Mouse (Mus musculus) embryonic facial prominence, embryonic 12.5 days (tissue): ENCODE data around the gene Ccdc116. TPM values are rescaled to one million over a fixed set of nuclear protein-coding genes. Genes with fewer than 3 reads are reported as not detected.

Experiments
- ATAC-seq: fragments of 200-750 bp; cut with Nextera tagmentation; 2 replicates; pipeline ENCODE4 v1.8.0; 2017; ENCODE audit not compliant: insufficient number of reproducible peaks, insufficient read depth, low FRiP score, low TSS enrichment
- H3K27ac ChIP-seq: fragments of 300-500 bp; sonication (generic); 2 replicates; pipeline ENCODE4 v1.5.1; 2016; ENCODE audit warnings: mild to moderate bottlenecking
- H3K27me3 ChIP-seq: fragments of 300-500 bp; sonication (generic); 2 replicates; pipeline ENCODE4 v1.6.1; 2016; ENCODE audit warnings: mild to moderate bottlenecking, moderate library complexity
- H3K36me3 ChIP-seq: fragments of 300-500 bp; sonication (generic); 2 replicates; pipeline ENCODE4 v1.6.1; 2016; ENCODE audit warnings: mild to moderate bottlenecking
- H3K4me1 ChIP-seq: fragments of 300-500 bp; sonication (generic); 2 replicates; pipeline ENCODE4 v1.6.1; 2016
- H3K4me2 ChIP-seq: fragments of 300-500 bp; sonication (generic); replicated peaks from 2 replicates; pipeline ENCODE4 v1.6.1; 2016; ENCODE audit warnings: mild to moderate bottlenecking, moderate library complexity
- H3K4me3 ChIP-seq: fragments of 300-500 bp; sonication (generic); 2 replicates; pipeline ENCODE4 v1.5.1; 2016; ENCODE audit warnings: mild to moderate bottlenecking
- H3K9ac ChIP-seq: fragments of 300-500 bp; sonication (generic); 2 replicates; pipeline ENCODE4 v1.6.1; 2016; ENCODE audit warnings: mild to moderate bottlenecking, moderate library complexity
- H3K9me3 ChIP-seq: fragments of 300-500 bp; sonication (generic); 2 replicates; pipeline ENCODE4 v1.6.1; 2016; ENCODE audit warnings: mild to moderate bottlenecking, moderate library complexity
- WGBS: fragments of 180-500 bp; shearing (Covaris S2); methylation state at CpG from one replicate; pipeline ENCODE4 v1.1.7; 2016; 5-methylcytosine and 5-hydroxymethylcytosine counted together
- polyA plus RNA-seq: library from polyadenylated mRNA; unstranded; fragments of >200 nt; fragmentation: Nextera tagmentation; extraction: Ambion mirVana; gene quantifications from 2 replicates; pipeline ENCODE4 v1.2.1, GENCODE M21; 2016

Gene Ccdc116
- polyA plus RNA-seq, 1 experiment from 2014 or later: 0.61 TPM

- Histone ChIP-seq H3K27ac (no peak overlapping the region), H3K4me2 (no peak overlapping the region), H3K27me3 (no peaks in the 10 kb centered on the region), H3K9ac (no peak overlapping the region), H3K4me3 (no peak overlapping the region), H3K36me3 (peaks cover 64% of the 10 kb centered on the region), H3K9me3 (no peaks in the 10 kb centered on the region), H3K4me1 (no peaks in the 10 kb centered on the region)
- WGBS: 91% methylated on average over 2 of the region's 2 CpGs
- ATAC-seq: no peak
These were observed 7.3 kb upstream of the Ccdc116 start for GRCm38 (mm10) chr16:17154346-17154745.

DNA sequence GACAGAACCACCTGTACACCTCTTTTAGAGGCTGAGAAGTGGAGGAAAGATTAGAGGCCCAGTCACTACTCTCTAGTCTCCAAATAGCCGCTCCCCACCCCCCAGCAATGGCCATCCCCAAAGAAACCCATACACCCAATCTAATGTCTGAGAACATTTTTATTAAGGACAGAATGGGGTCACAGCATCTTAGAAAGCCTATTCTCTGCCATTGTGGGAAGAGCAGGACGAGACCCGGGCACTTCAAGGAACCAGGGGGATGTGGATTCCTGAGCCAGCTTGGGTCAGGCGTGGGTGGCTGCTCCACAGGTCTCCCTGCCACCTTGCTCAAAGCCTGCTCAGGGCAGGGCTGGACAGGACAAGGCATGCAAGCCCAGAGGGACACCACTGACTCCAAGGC, 4.8 kb upstream of the Ccdc116 start:
- Histone ChIP-seq H3K4me1 (peaks cover 14% of the 10 kb centered on the region; the same call in 1 of the 2 replicates), H3K9ac (no peak overlapping the region), H3K4me2 (no peak overlapping the region), H3K36me3 (peaks cover 46% of the 10 kb centered on the region), H3K9me3 (no peaks in the 10 kb centered on the region), H3K27ac (no peak overlapping the region), H3K27me3 (peaks cover 12% of the 10 kb centered on the region; the same call in 1 of the 2 replicates), H3K4me3 (no peak overlapping the region)
- 90% methylated on average over 4 of the region's 4 CpGs for WGBS
- ATAC-seq: no peak

DNA sequence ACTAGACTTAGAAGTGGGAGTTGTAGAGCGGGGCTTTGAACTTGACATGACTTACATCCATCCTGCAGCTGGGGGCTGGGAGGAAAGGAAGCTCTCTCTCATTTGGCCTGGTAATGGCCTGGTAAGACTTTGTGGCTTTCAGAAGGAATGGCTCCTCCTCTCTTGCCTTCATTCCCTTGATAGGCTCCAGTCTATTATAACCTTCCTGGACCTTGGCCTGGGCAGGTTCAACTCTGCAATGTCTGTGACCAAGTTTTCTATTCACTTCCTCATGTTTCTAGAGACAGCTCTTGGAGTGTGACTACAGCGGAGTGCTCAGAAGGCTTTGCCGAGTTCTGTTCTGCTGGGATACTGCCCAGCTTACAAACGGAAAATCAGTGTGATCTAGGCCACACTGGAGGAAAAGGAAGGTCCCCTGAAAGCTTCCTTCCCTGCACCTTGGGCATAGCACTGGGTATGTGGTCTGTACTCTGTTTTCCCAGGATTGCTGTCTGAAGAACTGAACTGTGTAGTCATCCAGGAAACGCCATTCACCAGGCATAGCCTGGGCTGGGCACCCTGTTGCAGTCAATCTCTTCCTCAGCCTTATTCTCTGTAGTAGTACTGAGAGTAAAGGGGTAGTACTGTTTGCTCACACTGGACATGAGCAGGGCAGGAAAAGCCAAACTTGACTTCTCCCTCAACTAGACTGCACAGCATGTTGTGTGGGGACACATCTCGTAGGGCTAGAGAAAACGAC, 3.7 kb upstream of the Ccdc116 start:
- Histone ChIP-seq H3K9me3 (no peaks in the 10 kb centered on the region), H3K4me2 (no peak overlapping the region), H3K4me3 (no peak overlapping the region), H3K27me3 (peaks cover 12% of the 10 kb centered on the region; the same call in 1 of the 2 replicates), H3K27ac (no peak overlapping the region), H3K9ac (no peak overlapping the region), H3K4me1 (peaks cover 14% of the 10 kb centered on the region; the same call in 1 of the 2 replicates), H3K36me3 (peaks cover 41% of the 10 kb centered on the region)
- 82% methylated on average over 7 of the region's 7 CpGs for WGBS
- no peak for ATAC-seq

DNA sequence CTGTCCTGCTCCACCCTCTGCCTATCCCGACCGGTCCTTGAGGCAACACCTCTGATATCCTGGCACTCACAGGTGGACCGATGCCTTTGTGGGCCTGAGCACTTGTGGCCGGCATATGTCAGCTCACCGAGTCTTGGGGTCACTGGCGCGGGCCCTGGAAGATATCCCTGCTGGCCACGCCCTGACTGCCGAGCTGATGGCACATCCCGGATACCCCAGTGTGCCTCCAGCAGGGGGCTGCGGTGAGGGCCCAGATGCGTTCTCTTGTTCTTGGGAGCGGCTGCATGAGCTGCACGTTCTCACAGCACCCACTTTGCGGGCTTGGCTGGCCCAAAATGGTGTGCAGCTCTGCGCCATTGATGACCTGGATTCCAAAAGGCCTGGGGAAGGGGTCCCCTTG, 1.1 kb upstream of the Ccdc116 start:
- peak overlapping the region; percentile 53; the same call in 1 of the 2 replicates for H3K9ac ChIP-seq
- peak overlapping the region; percentile 60 for H3K4me3 ChIP-seq
- no peak for ATAC-seq
- peaks cover 14% of the 10 kb centered on the region; the same call in 1 of the 2 replicates for H3K4me1 ChIP-seq
- H3K4me2 ChIP-seq: peak overlapping the region; percentile 93
- no peak overlapping the region for H3K27ac ChIP-seq
- H3K9me3 ChIP-seq: no peaks in the 10 kb centered on the region
- H3K27me3 ChIP-seq: peaks cover 12% of the 10 kb centered on the region; the same call in 1 of the 2 replicates
- WGBS: 6% methylated on average over 16 of the region's 16 CpGs
- peaks cover 22% of the 10 kb centered on the region for H3K36me3 ChIP-seq

- peaks cover 12% of the 10 kb centered on the region; the same call in 1 of the 2 replicates for H3K27me3 ChIP-seq
- peak overlapping the region; percentile 60 for H3K4me3 ChIP-seq
- peaks cover 17% of the 10 kb centered on the region for H3K36me3 ChIP-seq
- under 1% methylated on average over 41 of the region's 41 CpGs for WGBS
- no peak overlapping the region for H3K27ac ChIP-seq
- H3K9ac ChIP-seq: peak overlapping the region; percentile 53
- no peaks in the 10 kb centered on the region for H3K9me3 ChIP-seq
- H3K4me2 ChIP-seq: peak overlapping the region; percentile 93
- H3K4me1 ChIP-seq: peaks cover 14% of the 10 kb centered on the region; the same call in 1 of the 2 replicates
- ATAC-seq: no peak; the same call in 1 of the 2 replicates
These were observed 431 bp upstream of the Ccdc116 start for GRCm38 (mm10) chr16:17147391-17147929.

DNA sequence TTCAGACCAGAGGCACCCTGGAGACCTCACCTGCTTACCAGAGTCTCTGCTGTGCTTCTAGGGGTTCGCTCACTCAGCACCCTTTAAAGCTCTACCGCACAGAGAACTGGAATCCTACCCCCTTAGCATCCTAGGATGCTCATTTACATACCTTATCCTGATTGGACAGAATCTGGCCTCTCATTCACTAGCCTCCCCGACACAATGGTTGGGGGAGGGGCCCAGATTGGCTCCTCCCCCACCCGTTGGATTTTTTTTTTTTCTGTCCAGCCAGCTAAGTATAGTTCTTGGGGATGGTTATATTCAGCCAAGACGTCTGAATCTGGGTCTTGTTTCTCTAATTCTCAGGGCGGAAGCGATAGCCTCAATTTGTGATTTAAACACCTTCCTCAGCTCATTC, 2.7 kb downstream of the Ccdc116 start, which contains the start of gene Ydjc:
TSS of gene Ydjc (plus strand) at position 283 of the 400 bp plus-strand sequence.
- H3K4me2 ChIP-seq: no peak within 1 kb of the TSS
- WGBS: 21% methylated on average over 7 of the region's 7 CpGs
- H3K4me3 ChIP-seq: no peak within 1 kb of the TSS
- H3K9ac ChIP-seq: no peak within 1 kb of the TSS
- ATAC-seq: no peak
- no peak within 1 kb of the TSS for H3K27ac ChIP-seq
- no peaks in the 10 kb centered on the region for H3K9me3 ChIP-seq
- H3K27me3 ChIP-seq: peaks cover 12% of the 10 kb centered on the region; the same call in 1 of the 2 replicates
- no peaks in the 10 kb centered on the region for H3K36me3 ChIP-seq
- peaks cover 14% of the 10 kb centered on the region; the same call in 1 of the 2 replicates for H3K4me1 ChIP-seq

DNA sequence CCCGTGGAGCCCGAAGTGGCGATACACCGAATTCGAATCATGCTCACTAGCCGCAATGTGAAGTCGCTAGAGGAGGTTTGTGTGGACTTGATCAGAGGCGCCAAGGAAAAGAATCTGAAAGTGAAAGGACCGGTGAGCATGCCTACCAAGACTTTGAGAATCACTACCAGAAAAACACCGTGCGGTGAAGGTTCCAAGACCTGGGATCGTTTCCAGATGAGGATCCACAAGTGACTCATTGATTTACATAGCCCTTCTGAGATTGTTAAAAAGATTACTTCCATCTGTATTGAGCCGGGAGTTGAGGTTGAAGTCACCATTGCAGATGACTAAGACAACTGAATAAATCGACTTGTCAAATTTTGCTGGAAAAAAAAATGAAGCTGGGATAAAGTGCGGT, 9.7 kb downstream of the Ccdc116 start:
- no peak overlapping the region for H3K9ac ChIP-seq
- ATAC-seq: no peak
- H3K27ac ChIP-seq: no peak overlapping the region
- no peaks in the 10 kb centered on the region for H3K36me3 ChIP-seq
- peaks cover 6% of the 10 kb centered on the region; the same call in 1 of the 2 replicates for H3K4me1 ChIP-seq
- H3K9me3 ChIP-seq: no peaks in the 10 kb centered on the region
- no peak overlapping the region for H3K4me2 ChIP-seq
- no peaks in the 10 kb centered on the region for H3K27me3 ChIP-seq
- no peak overlapping the region for H3K4me3 ChIP-seq
- WGBS: 75% methylated on average over 15 of the region's 15 CpGs

DNA sequence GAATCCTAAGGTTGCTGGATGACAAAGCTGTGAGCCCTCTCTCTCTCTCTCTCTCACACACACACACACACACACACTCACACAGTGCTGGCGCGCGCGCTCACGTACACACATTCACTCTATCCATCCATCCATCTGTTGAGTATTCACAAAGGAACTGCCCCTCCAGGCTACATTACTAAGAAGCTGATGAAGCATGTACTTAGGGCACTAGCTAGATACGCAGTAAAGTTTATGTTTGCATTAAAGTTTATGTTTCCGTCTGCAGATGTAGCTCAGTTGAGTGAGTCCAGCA, 14.2 kb downstream of the Ccdc116 start:
- peak overlapping the region; percentile 94 for H3K4me2 ChIP-seq
- peak overlapping the region; percentile 78 for H3K4me3 ChIP-seq
- H3K36me3 ChIP-seq: no peaks in the 10 kb centered on the region
- no peaks in the 10 kb centered on the region for H3K27me3 ChIP-seq
- peak overlapping the region; percentile 54 for H3K9ac ChIP-seq
- 44% methylated on average over 7 of the region's 7 CpGs for WGBS
- no peaks in the 10 kb centered on the region for H3K9me3 ChIP-seq
- H3K4me1 ChIP-seq: peaks cover 18% of the 10 kb centered on the region
- H3K27ac ChIP-seq: 0 out of 2 replicates have a peak overlapping the region, but pooled peaks have one; percentile 57
- ATAC-seq: no peak

GRCm38 (mm10) chr16:17132089-17132905, 14.7 kb downstream of the Ccdc116 start, which contains the start of gene Sdf2l1:
Sdf2l1 (minus strand) TSS chr16:17132383.
- Histone ChIP-seq H3K4me1 (peaks cover 18% of the 10 kb centered on the region), H3K36me3 (no peaks in the 10 kb centered on the region), H3K4me2 (peak within 1 kb of the TSS; percentile 94), H3K27ac (peak within 1 kb of the TSS; percentile 77), H3K27me3 (no peaks in the 10 kb centered on the region), H3K9me3 (no peaks in the 10 kb centered on the region), H3K4me3 (peak within 1 kb of the TSS; percentile 78), H3K9ac (peak within 1 kb of the TSS; percentile 61)
- peak; percentile 98 for ATAC-seq
- under 1% methylated on average over 47 of the region's 47 CpGs for WGBS

DNA sequence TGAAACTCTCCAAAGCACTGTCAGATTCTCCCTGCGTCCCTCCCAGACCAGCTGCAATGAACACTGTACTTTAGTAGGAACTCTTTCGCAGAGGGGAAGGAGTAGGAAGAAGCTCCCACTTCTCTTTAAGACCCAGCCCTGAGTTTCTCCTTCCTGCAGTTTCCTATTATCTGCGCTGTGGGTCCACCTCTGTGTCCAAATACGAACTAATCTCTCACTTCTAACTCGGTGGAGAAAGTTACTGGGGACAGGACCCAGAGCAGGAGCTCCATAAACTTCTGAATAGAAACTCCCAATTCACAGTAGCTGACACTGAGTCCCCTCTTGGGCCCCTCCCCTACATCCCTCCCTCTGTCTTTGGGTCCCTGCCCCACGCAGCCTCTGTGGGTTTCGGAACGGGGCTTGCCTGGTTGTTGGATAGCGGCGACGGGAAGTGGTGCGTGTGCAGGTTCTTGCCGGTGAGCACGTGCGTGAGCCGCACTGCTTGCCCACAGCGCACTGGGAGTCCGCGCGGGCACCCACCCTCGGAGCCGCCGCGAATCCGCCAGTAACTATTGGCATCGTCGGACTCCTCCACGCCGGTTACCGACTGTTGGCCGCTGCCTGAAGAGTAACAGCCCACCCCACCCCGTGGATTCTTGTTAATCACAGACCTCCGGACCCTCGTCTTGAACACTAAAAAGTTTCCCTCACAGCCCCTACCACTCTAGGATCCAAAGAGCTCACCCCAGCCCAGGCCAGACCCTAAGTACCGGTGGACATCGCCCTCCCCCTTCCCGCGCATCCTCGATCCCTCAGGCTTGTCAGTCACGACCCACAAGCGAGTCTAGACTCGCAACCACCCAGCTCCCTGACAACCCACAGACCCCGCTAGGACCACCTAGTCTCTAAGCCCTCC, 15.6 kb downstream of the Ccdc116 start:
- H3K4me1 ChIP-seq: peaks cover 18% of the 10 kb centered on the region
- peak overlapping the region; percentile 94 for H3K4me2 ChIP-seq
- no peaks in the 10 kb centered on the region for H3K9me3 ChIP-seq
- peak overlapping the region; percentile 61 for H3K9ac ChIP-seq
- peak; percentile 83 for ATAC-seq
- H3K36me3 ChIP-seq: no peaks in the 10 kb centered on the region
- no peaks in the 10 kb centered on the region for H3K27me3 ChIP-seq
- peak overlapping the region; percentile 78 for H3K4me3 ChIP-seq
- 4% methylated on average over 43 of the region's 43 CpGs for WGBS
- peak overlapping the region; percentile 77; the same call in 1 of the 2 replicates for H3K27ac ChIP-seq

DNA sequence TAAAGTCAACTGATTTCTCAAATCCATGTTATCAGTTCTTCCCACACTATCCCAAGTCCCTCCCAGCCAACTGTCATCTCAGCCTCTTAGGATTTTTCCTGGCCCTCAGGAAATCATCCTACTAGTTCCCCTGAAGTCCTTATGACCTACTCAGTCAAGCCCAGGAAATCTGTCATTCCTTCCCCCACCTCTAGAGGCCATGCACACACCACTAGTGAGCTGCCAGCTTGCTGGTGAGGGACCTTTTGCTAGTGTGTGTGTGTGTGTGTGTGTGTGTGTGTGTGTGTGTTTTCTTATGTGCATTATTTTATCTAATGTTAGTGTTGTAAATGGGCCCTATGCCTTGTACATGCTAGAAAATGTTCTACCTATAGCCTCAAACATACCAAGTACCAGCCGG, 19.7 kb downstream of the Ccdc116 start:
- H3K36me3 ChIP-seq: peaks cover 6% of the 10 kb centered on the region
- H3K9me3 ChIP-seq: no peaks in the 10 kb centered on the region
- no peak overlapping the region for H3K27ac ChIP-seq
- no peak for ATAC-seq
- no peak overlapping the region for H3K9ac ChIP-seq
- no peak overlapping the region for H3K4me3 ChIP-seq
- H3K27me3 ChIP-seq: no peaks in the 10 kb centered on the region
- peaks cover 30% of the 10 kb centered on the region for H3K4me1 ChIP-seq
- H3K4me2 ChIP-seq: no peak overlapping the region
- WGBS: 91% methylated on average over 1 of the region's 1 CpGs
